Mouse (Mus musculus) neural tube, embryonic 11.5 days (tissue): ENCODE measurements around the gene Col4a4. TPM values are rescaled to one million over a fixed set of nuclear protein-coding genes. Genes with fewer than 3 reads are reported as not detected.
A peak's percentile ranks its signal among the peaks of the same experiment; 100 is the strongest.

Experiments
- ATAC-seq: fragments of 200-750 bp; cut with Nextera tagmentation; 2 replicates; pipeline ENCODE4 v1.8.0; 2017; ENCODE audit warnings: moderate number of reproducible peaks, mild to moderate bottlenecking, moderate TSS enrichment, moderate library complexity; ENCODE audit not compliant: insufficient read depth, low FRiP score, low TSS enrichment
- DNase-seq: peaks from one replicate; pipeline ENCODE4 v3.0.0-alpha.2; 2015; ENCODE audit warnings: low spot score
- H3K27ac ChIP-seq: fragments of 300-500 bp; sonication (generic); 2 replicates; pipeline ENCODE4 v1.5.1; 2014; ENCODE audit warnings: low read depth, mild to moderate bottlenecking, low read length
- H3K27me3 ChIP-seq: fragments of 300-500 bp; sonication (generic); 2 replicates; pipeline ENCODE4 v1.6.1; 2014; ENCODE audit warnings: mild to moderate bottlenecking, low read length, mixed read lengths; ENCODE audit not compliant: control insufficient read depth, insufficient read depth
- H3K36me3 ChIP-seq: fragments of 300-500 bp; sonication (generic); 2 replicates; pipeline ENCODE4 v1.6.1; 2014; ENCODE audit warnings: mild to moderate bottlenecking, low read length, moderate library complexity, mixed read lengths; ENCODE audit not compliant: control insufficient read depth, insufficient read depth
- H3K4me1 ChIP-seq: fragments of 300-500 bp; sonication (generic); 2 replicates; pipeline ENCODE4 v1.6.1; 2014; ENCODE audit warnings: low read length, mixed read lengths; ENCODE audit not compliant: control insufficient read depth, insufficient read depth
- H3K4me2 ChIP-seq: fragments of 300-500 bp; sonication (generic); 2 replicates; pipeline ENCODE4 v1.6.1; 2014; ENCODE audit warnings: low read depth, mild to moderate bottlenecking, moderate library complexity
- H3K4me3 ChIP-seq: fragments of 300-500 bp; sonication (generic); 2 replicates; pipeline ENCODE4 v1.5.1; 2014; ENCODE audit warnings: low read depth, low read length
- H3K9ac ChIP-seq: fragments of 300-500 bp; sonication (generic); 2 replicates; pipeline ENCODE4 v1.6.1; 2014; ENCODE audit warnings: mild to moderate bottlenecking, low read length
- H3K9me3 ChIP-seq: fragments of 300-500 bp; sonication (generic); 2 replicates; pipeline ENCODE4 v1.6.1; 2016; ENCODE audit warnings: low read length; ENCODE audit not compliant: control insufficient read depth
- WGBS: fragments of 180-500 bp; shearing (Covaris S2); extraction: QIAGEN DNeasy Blood & Tissue Kit; methylation state at CpG from one replicate; pipeline ENCODE4 v1.1.7; 2014; 5-methylcytosine and 5-hydroxymethylcytosine counted together
- polyA plus RNA-seq: library from polyadenylated mRNA; unstranded; fragments of >200 nt; fragmentation: Nextera tagmentation; extraction: Ambion mirVana; gene quantifications from 2 replicates; pipeline ENCODE4 v1.2.1, GENCODE M21; 2014

The Col4a4 gene
- polyA plus RNA-seq, 1 experiment from 2014 or later, result 0.16 TPM

DNA sequence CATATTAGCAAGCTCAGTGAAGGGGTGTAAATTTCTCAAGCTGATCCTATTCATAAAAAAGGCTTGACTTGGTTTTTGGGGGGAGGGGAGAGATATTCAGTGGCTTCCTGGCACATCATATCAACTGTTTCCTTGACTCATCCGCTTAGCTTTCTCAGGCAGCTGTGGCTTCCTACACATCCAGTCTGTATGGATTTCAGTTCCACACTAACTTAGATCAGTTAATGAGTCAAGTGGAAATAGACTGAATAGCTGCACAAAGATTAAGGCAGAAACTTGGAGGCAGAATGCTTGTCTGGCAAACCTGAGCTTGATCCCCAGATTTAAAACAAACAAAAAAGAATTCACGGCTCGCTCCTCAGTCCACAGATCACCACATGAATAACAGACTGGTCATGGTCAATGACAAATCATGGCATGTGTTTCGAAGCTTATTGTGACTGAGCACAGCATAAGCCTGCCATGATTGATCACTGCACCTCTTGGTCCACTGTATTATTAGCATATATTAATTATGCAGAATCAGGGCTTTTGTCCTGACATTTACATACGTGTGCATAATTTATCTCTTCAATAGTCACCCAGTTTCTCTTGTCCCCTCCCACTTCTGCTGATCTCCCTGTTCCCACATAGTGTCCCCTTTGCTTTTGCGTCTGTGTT, 50.0 kb downstream of the Col4a4 start:
- ATAC-seq, result peak; percentile 73; the same call in 1 of the 2 replicates
- no peak overlapping the region for H3K4me3 ChIP-seq
- WGBS, result 64% methylated on average over 6 of the region's 6 CpGs
- H3K36me3 ChIP-seq, result no peaks in the 10 kb centered on the region
- DNase-seq, result no peak
- H3K27ac ChIP-seq, result no peak overlapping the region
- no peak overlapping the region for H3K4me2 ChIP-seq
- H3K9me3 ChIP-seq, result no peaks in the 10 kb centered on the region
- no peak overlapping the region for H3K9ac ChIP-seq
- no peaks in the 10 kb centered on the region for H3K27me3 ChIP-seq
- no peaks in the 10 kb centered on the region for H3K4me1 ChIP-seq

DNA sequence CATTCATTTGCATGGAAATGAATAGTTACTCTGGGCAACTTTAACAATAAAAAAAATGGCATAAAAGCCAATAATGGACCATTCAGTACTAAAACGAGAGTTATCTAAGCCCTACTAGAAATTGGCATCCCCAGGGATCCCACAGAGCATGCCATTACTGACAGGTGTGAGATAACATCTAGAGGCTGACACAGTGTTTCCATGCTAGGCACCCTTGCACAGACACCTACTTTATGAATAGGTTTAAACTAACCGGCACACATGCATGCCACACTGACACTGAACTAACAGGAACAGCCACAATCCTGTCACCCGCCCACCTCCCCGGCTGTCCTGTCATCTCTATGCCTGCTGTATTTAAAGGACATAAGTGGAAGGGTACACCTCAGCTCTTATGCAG, 58.7 kb downstream of the Col4a4 start:
- no peaks in the 10 kb centered on the region for H3K36me3 ChIP-seq
- H3K4me1 ChIP-seq, result no peaks in the 10 kb centered on the region
- H3K4me2 ChIP-seq, result no peak overlapping the region
- no peak overlapping the region for H3K4me3 ChIP-seq
- no peak for DNase-seq
- no peaks in the 10 kb centered on the region for H3K27me3 ChIP-seq
- no peak for ATAC-seq
- WGBS, result 82% methylated on average over 4 of the region's 4 CpGs
- no peak overlapping the region for H3K9ac ChIP-seq
- no peak overlapping the region for H3K27ac ChIP-seq
- no peaks in the 10 kb centered on the region for H3K9me3 ChIP-seq

DNA sequence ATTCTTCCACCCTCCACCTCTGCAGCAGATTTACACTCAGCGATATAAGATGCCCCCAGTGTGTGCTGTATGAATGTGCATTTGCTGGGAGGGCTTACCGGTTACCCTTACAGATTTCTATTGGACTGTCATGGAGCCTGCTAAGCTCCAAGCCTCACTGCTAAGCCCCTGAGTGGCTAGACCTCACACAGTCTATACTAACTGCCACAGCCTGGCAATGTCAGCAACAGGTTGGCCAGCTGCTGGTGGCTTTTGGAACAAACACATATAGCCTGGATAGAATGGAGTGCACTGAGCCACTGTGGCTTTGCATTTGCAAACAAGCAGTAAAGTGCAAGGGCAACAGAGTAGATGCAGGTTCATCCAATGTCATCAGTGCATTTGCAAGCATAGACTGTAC, 94.7 kb downstream of the Col4a4 start:
- H3K27ac ChIP-seq, result no peak overlapping the region
- no peak overlapping the region for H3K4me3 ChIP-seq
- DNase-seq (no peak), ATAC-seq (no peak)
- no peak overlapping the region for H3K9ac ChIP-seq
- H3K36me3 ChIP-seq, result no peaks in the 10 kb centered on the region
- H3K27me3 ChIP-seq, result no peaks in the 10 kb centered on the region
- WGBS, result 92% methylated on average over 2 of the region's 2 CpGs
- no peaks in the 10 kb centered on the region for H3K4me1 ChIP-seq
- no peaks in the 10 kb centered on the region for H3K9me3 ChIP-seq
- no peak overlapping the region for H3K4me2 ChIP-seq

DNA sequence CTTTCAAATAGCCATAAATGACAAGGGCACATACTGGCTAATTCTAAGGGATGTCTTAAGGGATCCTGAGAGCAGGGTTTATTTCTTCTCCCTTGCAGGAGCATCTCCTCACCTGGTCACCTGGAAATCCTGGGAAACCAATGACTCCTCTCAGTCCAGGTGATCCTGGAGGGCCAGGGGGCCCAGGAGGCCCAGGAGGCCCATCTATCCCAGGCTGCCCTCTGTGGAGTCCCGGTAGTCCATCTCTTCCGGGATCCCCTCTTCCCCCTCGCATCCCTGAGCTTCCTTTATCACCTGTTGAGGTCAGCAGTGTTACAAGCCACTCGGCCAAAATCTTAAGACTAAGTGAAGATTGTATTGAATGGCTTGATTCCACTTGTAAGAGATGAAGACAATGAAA, 100.3 kb downstream of the Col4a4 start:
- H3K4me3 ChIP-seq, result no peak overlapping the region
- 87% methylated on average over 4 of the region's 4 CpGs for WGBS
- H3K27ac ChIP-seq, result no peak overlapping the region
- no peak for ATAC-seq
- H3K9me3 ChIP-seq, result no peaks in the 10 kb centered on the region
- no peak overlapping the region for H3K9ac ChIP-seq
- H3K27me3 ChIP-seq, result no peaks in the 10 kb centered on the region
- no peak overlapping the region for H3K4me2 ChIP-seq
- H3K36me3 ChIP-seq, result no peaks in the 10 kb centered on the region
- H3K4me1 ChIP-seq, result no peaks in the 10 kb centered on the region
- DNase-seq, result no peak

DNA sequence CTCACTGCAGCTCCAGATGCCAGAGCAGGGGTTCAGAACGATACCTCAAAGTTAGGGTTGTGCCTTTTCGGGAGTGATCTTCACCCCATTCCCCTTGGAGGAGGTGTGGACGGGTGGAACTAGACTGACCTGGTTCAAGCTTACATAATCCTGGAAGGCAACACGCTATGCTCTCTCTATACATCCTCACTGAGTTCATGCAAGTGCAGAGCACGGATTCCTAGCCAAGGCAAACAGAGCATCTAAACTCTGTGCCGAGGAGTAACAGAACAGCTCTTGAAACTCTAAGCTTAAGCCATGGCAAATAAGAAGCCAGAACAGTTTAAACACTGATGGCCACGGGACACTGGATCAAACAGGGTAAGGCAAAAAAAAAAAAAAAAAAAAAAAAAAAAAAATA, 104.3 kb downstream of the Col4a4 start:
- Histone ChIP-seq H3K4me2 (no peak overlapping the region), H3K27ac (no peak overlapping the region), H3K4me1 (no peaks in the 10 kb centered on the region), H3K36me3 (no peaks in the 10 kb centered on the region), H3K4me3 (no peak overlapping the region), H3K9ac (no peak overlapping the region), H3K9me3 (no peaks in the 10 kb centered on the region), H3K27me3 (no peaks in the 10 kb centered on the region)
- DNase-seq (no peak), ATAC-seq (no peak)
- WGBS, result 91% methylated on average over 7 of the region's 7 CpGs

DNA sequence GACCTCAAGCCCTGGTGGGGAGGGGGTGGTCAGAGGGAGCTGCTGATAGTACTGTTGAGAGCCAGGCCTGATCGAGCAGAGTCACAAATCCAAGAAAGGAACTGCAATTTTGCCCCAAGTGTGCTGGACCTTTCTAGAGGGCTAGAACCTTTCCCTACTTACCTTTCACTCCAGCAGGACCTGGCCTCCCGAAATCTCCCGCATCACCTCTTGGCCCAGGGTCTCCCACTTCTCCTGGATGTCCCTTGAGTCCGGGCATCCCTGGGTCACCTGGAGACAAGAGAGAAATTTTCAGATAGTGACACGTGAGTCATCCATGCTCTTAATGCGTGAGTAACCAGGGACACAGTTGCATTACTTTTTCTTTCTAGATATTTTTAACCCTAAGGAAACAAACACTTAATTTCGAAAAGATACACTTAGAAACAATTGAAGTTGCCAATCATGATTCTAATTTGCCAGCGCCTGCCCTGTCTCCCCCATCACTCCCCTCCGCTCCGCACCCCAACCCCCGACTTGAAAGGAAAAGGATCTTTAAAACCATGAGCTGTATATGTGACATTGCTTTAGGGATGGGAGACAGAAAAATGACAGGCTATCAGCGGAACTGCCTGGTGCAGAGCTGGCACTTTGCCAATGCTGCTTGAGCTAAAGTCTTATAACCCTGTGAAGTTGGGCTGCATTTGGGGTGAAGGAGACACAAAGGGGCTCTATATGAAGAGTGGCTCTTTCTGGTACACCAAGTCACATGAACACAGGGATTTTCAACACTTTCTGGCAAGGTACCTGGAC, 106.8 kb downstream of the Col4a4 start:
- 87% methylated on average over 12 of the region's 12 CpGs for WGBS
- DNase-seq, result no peak

DNA sequence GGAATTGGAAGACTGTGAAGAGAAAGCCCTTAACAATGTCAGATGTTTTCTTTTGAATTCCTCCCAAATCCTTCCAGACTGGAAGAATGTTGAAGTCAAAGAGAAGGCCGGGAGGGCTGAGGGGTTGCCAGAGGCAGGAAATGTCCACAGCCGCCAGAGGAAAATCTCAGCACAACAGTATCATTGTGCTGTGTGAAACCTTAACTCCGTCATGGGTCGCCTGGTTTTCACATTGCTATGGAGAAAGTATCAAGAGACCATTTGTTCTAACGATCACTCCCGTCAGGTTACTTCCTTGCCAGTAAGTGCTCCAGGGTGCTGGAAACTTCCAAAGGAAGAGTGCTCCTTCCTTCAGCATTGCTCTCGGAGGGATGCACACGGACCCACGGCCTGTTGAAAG, 109.9 kb downstream of the Col4a4 start:
- 0 out of 2 replicates have a peak, but pooled peaks have one; percentile 24 for ATAC-seq
- Histone ChIP-seq H3K4me1 (peaks cover 18% of the 10 kb centered on the region), H3K9me3 (no peaks in the 10 kb centered on the region), H3K4me2 (no peak overlapping the region), H3K36me3 (no peaks in the 10 kb centered on the region), H3K9ac (no peak overlapping the region), H3K27ac (0 out of 2 replicates have a peak overlapping the region, but pooled peaks have one; percentile 0), H3K4me3 (no peak overlapping the region), H3K27me3 (no peaks in the 10 kb centered on the region)
- 13% methylated on average over 9 of the region's 9 CpGs for WGBS
- peak; percentile 74 for DNase-seq

More for the DNA sequence above, 106.8 kb downstream of the Col4a4 start:
- no peak for ATAC-seq
- no peak overlapping the region for H3K9ac ChIP-seq
- no peak overlapping the region for H3K4me2 ChIP-seq
- no peak overlapping the region for H3K27ac ChIP-seq
- H3K9me3 ChIP-seq, result no peaks in the 10 kb centered on the region
- no peaks in the 10 kb centered on the region for H3K36me3 ChIP-seq
- no peaks in the 10 kb centered on the region for H3K27me3 ChIP-seq
- H3K4me3 ChIP-seq, result no peak overlapping the region
- H3K4me1 ChIP-seq, result peaks cover 7% of the 10 kb centered on the region

DNA sequence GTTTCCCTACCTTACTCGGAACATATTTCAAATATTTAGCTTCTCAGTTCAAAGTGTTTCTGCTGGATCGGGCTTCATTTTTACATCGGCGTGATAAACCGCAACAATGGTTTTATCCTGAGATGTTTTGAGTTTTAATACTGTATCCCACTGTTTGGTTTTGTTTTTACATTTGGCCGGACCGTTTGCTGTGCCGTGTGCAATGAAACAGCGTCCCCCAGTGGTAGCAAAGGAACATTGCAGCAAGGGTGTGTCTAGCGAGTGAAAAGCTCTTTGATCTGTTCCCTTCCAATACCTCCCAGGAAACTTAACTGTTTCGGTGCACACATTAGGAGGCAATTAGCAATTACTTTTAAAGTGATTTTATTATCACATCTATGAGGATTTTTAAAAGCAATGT, 110.4 kb downstream of the Col4a4 start:
- H3K9me3 ChIP-seq, result no peaks in the 10 kb centered on the region
- no peak overlapping the region for H3K4me2 ChIP-seq
- no peaks in the 10 kb centered on the region for H3K36me3 ChIP-seq
- H3K4me3 ChIP-seq, result no peak overlapping the region
- H3K9ac ChIP-seq, result no peak overlapping the region
- WGBS, result 38% methylated on average over 11 of the region's 11 CpGs
- ATAC-seq (peak; percentile 67; the same call in 1 of the 2 replicates), DNase-seq (peak; percentile 65)
- H3K27me3 ChIP-seq, result no peaks in the 10 kb centered on the region
- no peak overlapping the region for H3K27ac ChIP-seq
- H3K4me1 ChIP-seq, result peaks cover 18% of the 10 kb centered on the region

DNA sequence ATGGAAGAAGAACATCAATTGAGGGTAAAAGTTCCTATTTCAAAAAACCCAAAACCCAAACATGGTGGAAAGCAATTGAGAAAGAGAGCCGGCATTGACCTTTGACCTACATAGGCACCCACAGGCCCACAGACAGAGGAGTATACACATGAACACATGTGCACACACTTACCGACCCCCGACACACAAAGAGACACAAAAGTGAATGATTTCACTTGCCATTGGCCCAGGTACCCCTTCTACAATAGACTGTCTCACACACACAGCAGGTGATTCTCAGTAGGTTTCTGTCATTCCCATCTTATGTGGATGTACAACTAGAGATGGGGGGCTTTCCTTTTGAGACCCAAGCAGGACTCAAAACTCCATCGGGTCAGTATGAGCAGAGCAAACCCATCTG, 110.8 kb downstream of the Col4a4 start:
- H3K4me3 ChIP-seq, result no peak overlapping the region
- no peak; the same call in 1 of the 2 replicates for ATAC-seq
- 58% methylated on average over 4 of the region's 4 CpGs for WGBS

More for the DNA sequence above, 110.8 kb downstream of the Col4a4 start:
- Histone ChIP-seq H3K27me3 (no peaks in the 10 kb centered on the region), H3K4me1 (peaks cover 18% of the 10 kb centered on the region), H3K4me2 (no peak overlapping the region), H3K27ac (no peak overlapping the region), H3K9me3 (no peaks in the 10 kb centered on the region), H3K9ac (no peak overlapping the region), H3K36me3 (no peaks in the 10 kb centered on the region)
- DNase-seq, result no peak
